In the genomic region with DNA sequence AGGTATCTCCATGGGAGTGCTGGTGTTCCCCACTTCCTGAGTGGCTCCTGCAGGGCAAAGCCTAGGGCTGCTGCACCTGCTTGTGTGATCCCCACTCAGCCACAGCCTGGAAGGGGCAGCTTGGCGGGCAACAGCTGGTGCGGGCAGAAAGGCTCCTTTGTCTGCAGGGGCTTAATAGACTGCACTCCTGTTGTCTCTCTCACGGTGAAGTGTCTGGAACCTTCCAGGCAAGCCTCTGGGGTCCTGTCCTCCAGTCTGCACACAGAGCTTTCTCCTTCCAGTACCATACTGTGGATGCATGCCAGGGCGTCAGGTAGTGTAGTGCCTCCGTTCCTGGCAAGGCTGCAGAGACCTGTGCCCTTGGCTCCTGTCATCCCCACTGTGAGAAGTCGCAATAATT, we compare ENCODE assay signal across 8 mouse cellular contexts. TPM values are rescaled to one million over a fixed set of nuclear protein-coding genes. Genes with fewer than 3 reads are reported as not detected.
DNase-seq lines count a peak whose midpoint lies in the region; ATAC-seq and TF ChIP-seq lines count a peak whose summit lies in the region.
"Had no signal": no experiment of that assay in that cellular context is flagged by ENCODE, and none has a peak within 500 bp of the region (broad histone marks: within the 10 kb centered on the region; RNA-seq: fewer than 3 reads in every experiment).

No protein-coding gene starts in this region.

- H3K27ac ChIP-seq in lung, embryonic 15.5 days, result 0 out of 2 replicates have a peak overlapping the region, but pooled peaks have one; percentile 25
- no peak overlapping the region; the same call in 1 of the 2 replicates for H3K27ac ChIP-seq in embryonic facial prominence, embryonic 15.5 days (replicated peaks)
- H3K27ac ChIP-seq in intestine, postnatal 0 days (ENCODE audit: low read depth, low read length), result no peak overlapping the region; the same call in 1 of the 2 replicates

- H3K4me1 ChIP-seq in lung, embryonic 15.5 days, result peaks cover 41% of the 10 kb centered on the region
- H3K4me1 ChIP-seq in embryonic facial prominence, embryonic 15.5 days, result peaks cover 49% of the 10 kb centered on the region
- no peaks in the 10 kb centered on the region; the same call in 1 of the 2 replicates for H3K4me1 ChIP-seq in intestine, postnatal 0 days (replicated peaks; ENCODE audit: control insufficient read depth, insufficient read depth, low read length)

- no peaks in the 10 kb centered on the region for H3K27me3 ChIP-seq in lung, embryonic 15.5 days
- H3K27me3 ChIP-seq in embryonic facial prominence, embryonic 15.5 days, result no peaks in the 10 kb centered on the region
- H3K27me3 ChIP-seq in intestine, postnatal 0 days (replicated peaks; ENCODE audit: control insufficient read depth, insufficient read depth, low read length), result no peaks in the 10 kb centered on the region

- peaks cover 23% of the 10 kb centered on the region for H3K36me3 ChIP-seq in lung, embryonic 15.5 days
- H3K36me3 ChIP-seq in embryonic facial prominence, embryonic 15.5 days, result peaks cover 46% of the 10 kb centered on the region
- H3K36me3 ChIP-seq in intestine, postnatal 0 days (ENCODE audit: control insufficient read depth, insufficient read depth), result peaks cover 19% of the 10 kb centered on the region

- H3K4me3 ChIP-seq in lung, embryonic 15.5 days, result peak overlapping the region; percentile 89
- H3K4me3 ChIP-seq in embryonic facial prominence, embryonic 15.5 days (replicated peaks), result peak overlapping the region; percentile 94
- no peak overlapping the region for H3K4me3 ChIP-seq in intestine, postnatal 0 days (ENCODE audit: low read depth, low read length)

- H3K4me2 ChIP-seq in lung, embryonic 15.5 days, result peak overlapping the region; percentile 71
- H3K4me2 ChIP-seq in embryonic facial prominence, embryonic 15.5 days (replicated peaks), result peak overlapping the region; percentile 91
- H3K4me2 ChIP-seq in intestine, postnatal 0 days (replicated peaks; ENCODE audit: low read depth), result peak overlapping the region; percentile 87

- DNase-seq in lung, adult 18-20 months, result no peak
- peak; percentile 33 for DNase-seq in retina, embryonic 14.5 days (ENCODE audit: low spot score)
- DNase-seq in layer of hippocampus, adult 9-10 months (ENCODE audit: low spot score), result no peak
- no peak for DNase-seq in ovary, postnatal 10 days (ENCODE audit: low spot score)
- DNase-seq: adrenal gland, postnatal 14 days had no signal

- no peak for ATAC-seq in lung, embryonic 15.5 days (ENCODE audit: borderline replicate concordance, extremely low read depth, low FRiP score, low TSS enrichment)
- ATAC-seq in embryonic facial prominence, embryonic 15.5 days (ENCODE audit: insufficient number of reproducible peaks, low FRiP score, low TSS enrichment, low read depth), result no peak
- ATAC-seq in intestine, postnatal 0 days, result no peak

- WGBS in lung, embryonic 15.5 days, result 60% methylated on average over 6 of the region's 6 CpGs
- 61% methylated on average over 6 of the region's 6 CpGs for WGBS in embryonic facial prominence, embryonic 15.5 days
- WGBS in intestine, postnatal 0 days, result 79% methylated on average over 6 of the region's 6 CpGs

- TF ChIP-seq CTCF in intestine, postnatal 0 days (IDR thresholded peaks at IDR 0.05; ENCODE audit: low read depth), result no peak

- H3K9ac ChIP-seq in lung, embryonic 15.5 days, result peak overlapping the region; percentile 91
- no peak overlapping the region for H3K9ac ChIP-seq in embryonic facial prominence, embryonic 15.5 days
- no peak overlapping the region for H3K9ac ChIP-seq in intestine, postnatal 0 days (ENCODE audit: low read depth, low read length)

- no peaks in the 10 kb centered on the region for H3K9me3 ChIP-seq in lung, embryonic 15.5 days
- no peaks in the 10 kb centered on the region for H3K9me3 ChIP-seq in embryonic facial prominence, embryonic 15.5 days (replicated peaks)
- no peaks in the 10 kb centered on the region for H3K9me3 ChIP-seq in intestine, postnatal 0 days (ENCODE audit: control insufficient read depth)

RNA-seq across cellular contexts. Expression of a gene that starts 2.9 kb away (rescaled TPM):
- polyA plus RNA-seq in lung, embryonic 15.5 days (2015; fragmentation: Nextera tagmentation; extraction: Ambion mirVana), result 18.6 and 22.1 TPM in 2 replicates
- polyA plus RNA-seq in embryonic facial prominence, embryonic 15.5 days (2015; fragmentation: Nextera tagmentation; extraction: Ambion mirVana), result 21.3 and 27.3 TPM in 2 replicates
- 11.7 and 12.4 TPM in 2 replicates for polyA plus RNA-seq in intestine, postnatal 0 days (2015; fragmentation: Nextera tagmentation; extraction: Ambion mirVana)

RNA-seq across cellular contexts. Expression of a gene that starts 13.2 kb away (rescaled TPM):
- polyA plus RNA-seq in lung, embryonic 15.5 days (2015; fragmentation: Nextera tagmentation; extraction: Ambion mirVana), result 15.5 and 16.6 TPM in 2 replicates
- 19.4 and 19.8 TPM in 2 replicates for polyA plus RNA-seq in embryonic facial prominence, embryonic 15.5 days (2015; fragmentation: Nextera tagmentation; extraction: Ambion mirVana)
- 9.8 and 11.1 TPM in 2 replicates for polyA plus RNA-seq in intestine, postnatal 0 days (2015; fragmentation: Nextera tagmentation; extraction: Ambion mirVana)

RNA-seq across cellular contexts. Expression of a gene that starts 19.9 kb away (rescaled TPM):
- polyA plus RNA-seq in lung, embryonic 15.5 days (2015; fragmentation: Nextera tagmentation; extraction: Ambion mirVana), result 521 and 541 TPM in 2 replicates
- 516 and 519 TPM in 2 replicates for polyA plus RNA-seq in embryonic facial prominence, embryonic 15.5 days (2015; fragmentation: Nextera tagmentation; extraction: Ambion mirVana)
- 1,009 and 1,013 TPM in 2 replicates for polyA plus RNA-seq in intestine, postnatal 0 days (2015; fragmentation: Nextera tagmentation; extraction: Ambion mirVana)

RNA-seq across cellular contexts. Expression of a gene that starts 22.1 kb away (rescaled TPM):
- polyA plus RNA-seq in lung, embryonic 15.5 days (2015; fragmentation: Nextera tagmentation; extraction: Ambion mirVana), result 3.9 and 5.0 TPM in 2 replicates
- 9.3 and 10.9 TPM in 2 replicates for polyA plus RNA-seq in embryonic facial prominence, embryonic 15.5 days (2015; fragmentation: Nextera tagmentation; extraction: Ambion mirVana)
- 2.1 and 2.7 TPM in 2 replicates for polyA plus RNA-seq in intestine, postnatal 0 days (2015; fragmentation: Nextera tagmentation; extraction: Ambion mirVana)

RNA-seq across cellular contexts. Expression of a gene that starts 29.5 kb away (rescaled TPM):
- polyA plus RNA-seq in lung, embryonic 15.5 days (2015; fragmentation: Nextera tagmentation; extraction: Ambion mirVana), result 17.5 and 18.6 TPM in 2 replicates
- 18.3 and 20.4 TPM in 2 replicates for polyA plus RNA-seq in embryonic facial prominence, embryonic 15.5 days (2015; fragmentation: Nextera tagmentation; extraction: Ambion mirVana)
- 18.1 and 19.5 TPM in 2 replicates for polyA plus RNA-seq in intestine, postnatal 0 days (2015; fragmentation: Nextera tagmentation; extraction: Ambion mirVana)
